Comparison of ENCODE assay signal across 8 mouse cellular contexts in genomic region chr2:174438737-174439449, GRCm38 (mm10). TPM values are rescaled to one million over a fixed set of nuclear protein-coding genes. Genes with fewer than 3 reads are reported as not detected.
DNase-seq lines count a peak whose midpoint lies in the region; ATAC-seq lines count a peak whose summit lies in the region.

TSS of gene Ctsz (minus strand) at chr2:174439039.

- peaks cover 57% of the 10 kb centered on the region for H3K4me1 ChIP-seq in erythroblast, embryonic 14.5 days (ENCODE audit: control insufficient read depth)
- peaks cover 19 to 28% of the 10 kb centered on the region in 2 experiments for H3K4me1 ChIP-seq in heart, embryonic 14.5 days (ENCODE audit: control insufficient read depth in 2 of 2, insufficient read depth in 2 of 2, low read length in 2 of 2)
- H3K4me1 ChIP-seq in liver, embryonic 13.5 days (replicated peaks), result peaks cover 63% of the 10 kb centered on the region
- peaks cover 20% of the 10 kb centered on the region for H3K4me1 ChIP-seq in stomach, embryonic 15.5 days

- peak within 1 kb of the TSS; percentile 91 for H3K4me2 ChIP-seq in heart, embryonic 14.5 days (ENCODE audit: low read length)
- peak within 1 kb of the TSS; percentile 93 for H3K4me2 ChIP-seq in liver, embryonic 13.5 days
- peak within 1 kb of the TSS; percentile 83 for H3K4me2 ChIP-seq in stomach, embryonic 15.5 days

- H3K36me3 ChIP-seq in erythroblast, embryonic 14.5 days (ENCODE audit: control insufficient read depth), result peaks cover 32% of the 10 kb centered on the region
- H3K36me3 ChIP-seq in heart, embryonic 14.5 days (ENCODE audit: control insufficient read depth, insufficient read depth, low read length), result peaks cover 8% of the 10 kb centered on the region; the same call in 1 of the 2 replicates
- H3K36me3 ChIP-seq in liver, embryonic 13.5 days, result peaks cover 20% of the 10 kb centered on the region
- no peaks in the 10 kb centered on the region; the same call in 1 of the 2 replicates for H3K36me3 ChIP-seq in stomach, embryonic 15.5 days

- under 1% methylated on average over 38 of the region's 38 CpGs for WGBS in heart, embryonic 14.5 days
- WGBS in liver, embryonic 13.5 days (ENCODE audit: insufficient replicate concordance), result under 1% methylated on average over 38 of the region's 38 CpGs
- WGBS in stomach, embryonic 15.5 days, result 1% methylated on average over 38 of the region's 38 CpGs

- H3K9me3 ChIP-seq in erythroblast, embryonic 14.5 days (ENCODE audit: control insufficient read depth, low read length), result no peaks in the 10 kb centered on the region
- H3K9me3 ChIP-seq in heart, embryonic 14.5 days (ENCODE audit: control insufficient read depth, low read length), result no peaks in the 10 kb centered on the region
- H3K9me3 ChIP-seq in liver, embryonic 13.5 days (replicated peaks), result no peaks in the 10 kb centered on the region
- no peaks in the 10 kb centered on the region for H3K9me3 ChIP-seq in stomach, embryonic 15.5 days

- H3K27ac ChIP-seq in heart, embryonic 14.5 days (replicated peaks in 1 of 2; ENCODE audit: control insufficient read depth in 1 of 2, insufficient read depth in 1 of 2, low read depth in 2 of 2, low read length in 2 of 2), result no peak within 1 kb of the TSS; a peak in 1 of 4 replicates
- peak within 1 kb of the TSS; percentile 68 for H3K27ac ChIP-seq in liver, embryonic 13.5 days
- no peak within 1 kb of the TSS for H3K27ac ChIP-seq in stomach, embryonic 15.5 days

- H3K27me3 ChIP-seq in erythroblast, embryonic 14.5 days (ENCODE audit: control insufficient read depth), result peaks cover 4% of the 10 kb centered on the region
- H3K27me3 ChIP-seq in heart, embryonic 14.5 days (ENCODE audit: control insufficient read depth, insufficient read depth, low read length), result no peaks in the 10 kb centered on the region
- 0 out of 2 replicates have a peak, but pooled peaks cover 2% of the 10 kb centered on the region for H3K27me3 ChIP-seq in liver, embryonic 13.5 days
- no peaks in the 10 kb centered on the region for H3K27me3 ChIP-seq in stomach, embryonic 15.5 days (replicated peaks)

- ATAC-seq in heart, embryonic 14.5 days (ENCODE audit: insufficient number of reproducible peaks, insufficient read depth, low FRiP score, low read depth), result peak; percentile 45; the same call in 1 of the 2 replicates
- peak; percentile 90 for ATAC-seq in liver, embryonic 13.5 days (ENCODE audit: low read depth)
- peak; percentile 82 for ATAC-seq in stomach, embryonic 15.5 days (ENCODE audit: insufficient read depth, low FRiP score, low read depth)

- DNase-seq in CD4-positive helper T cell, adult 2 months (ENCODE audit: low read depth, low spot score), result peak; percentile 72
- peak; percentile 61 for DNase-seq in brain, adult 2 months (ENCODE audit: low read depth, low spot score)
- peak; percentile 85 for DNase-seq in kidney, postnatal 10 days
- DNase-seq in liver, embryonic 13.5 days, result peak; percentile 76
- peak; percentile 69 for DNase-seq in naive thymus-derived CD4-positive, alpha-beta T cell, adult 2 months (ENCODE audit: low read depth)

- peak within 1 kb of the TSS; percentile 77 for H3K9ac ChIP-seq in heart, embryonic 14.5 days (ENCODE audit: low read length)
- H3K9ac ChIP-seq in liver, embryonic 13.5 days, result peak within 1 kb of the TSS; percentile 79
- peak within 1 kb of the TSS; percentile 40; the same call in 1 of the 2 replicates for H3K9ac ChIP-seq in stomach, embryonic 15.5 days

- peak within 1 kb of the TSS; percentile 76 for H3K4me3 ChIP-seq in erythroblast, embryonic 14.5 days (replicated peaks)
- H3K4me3 ChIP-seq in heart, embryonic 14.5 days (ENCODE audit: control insufficient read depth in 1 of 2, insufficient read depth in 1 of 2, low read depth in 1 of 2, low read length in 2 of 2), result peak within 1 kb of the TSS; percentile 67 to 80
- peak within 1 kb of the TSS; percentile 71 for H3K4me3 ChIP-seq in liver, embryonic 13.5 days (replicated peaks)
- H3K4me3 ChIP-seq in stomach, embryonic 15.5 days (replicated peaks), result peak within 1 kb of the TSS; percentile 61

RNA-seq across cellular contexts. Expression of gene Ctsz, which starts in this region (rescaled TPM):
- 4.4 and 5.8 TPM in 2 replicates for polyA plus RNA-seq in erythroblast, embryonic 14.5 days (2012)
- 121 and 125 TPM in 2 replicates for polyA plus RNA-seq in heart, embryonic 14.5 days (2014; fragmentation: Nextera tagmentation; extraction: Ambion mirVana)
- 103 and 111 TPM in 2 replicates for polyA plus RNA-seq in liver, embryonic 13.5 days (2015; fragmentation: Nextera tagmentation; extraction: Ambion mirVana)
- 181 and 199 TPM in 2 replicates for polyA plus RNA-seq in stomach, embryonic 15.5 days (2015; fragmentation: Nextera tagmentation; extraction: Ambion mirVana)

Comparison
In these comparisons a context has a peak if more than half of its experiments do, and no peak if none do; other contexts are left out.
1. RNA of gene Ctsz (polyA plus RNA-seq): 181 to 199 TPM in stomach, embryonic 15.5 days, 121 to 125 TPM in heart, embryonic 14.5 days and 103 to 111 TPM in liver, embryonic 13.5 days; 4.4 to 5.8 TPM in erythroblast, embryonic 14.5 days; every median in the first group is over 10 times any median in the second.
2. Peak in every context shown above with its lines, with median percentiles within 50 percentile points of each other: DNase-seq, H3K4me3 ChIP-seq, ATAC-seq, H3K4me2 ChIP-seq and H3K9ac ChIP-seq.